Mouse (Mus musculus): ENCODE data around the gene Timd2.

- TF ChIP-seq CTCF (IDR thresholded peaks at IDR 0.05; ENCODE audit: control insufficient read depth, insufficient read depth, low read length) (no peak), POLR2A (IDR thresholded peaks at IDR 0.05; ENCODE audit: borderline replicate concordance, control insufficient read depth, low read depth, low read length) (no peak)
Observed at GRCm38 (mm10) chr11:46753662-46754061, 46.8 kb upstream of the Timd2 start.
